Comparison of ENCODE assay signal across 7 mouse cellular contexts in genomic region chr3:142560296-142560948, GRCm38 (mm10). TPM values are rescaled to one million over a fixed set of nuclear protein-coding genes. Genes with fewer than 3 reads are reported as not detected.
DNase-seq lines count a peak whose midpoint lies in the region; ATAC-seq and TF ChIP-seq lines count a peak whose summit lies in the region.

No protein-coding gene starts in this region.

- H3K4me3 ChIP-seq in embryonic facial prominence, embryonic 10.5 days, result peak overlapping the region; percentile 42
- H3K4me3 ChIP-seq in intestine, postnatal 0 days (ENCODE audit: low read depth, low read length), result peak overlapping the region; percentile 41
- H3K4me3 ChIP-seq in midbrain, embryonic 11.5 days (ENCODE audit: low read depth, low read length), result peak overlapping the region; percentile 2; the same call in 1 of the 2 replicates

- DNase-seq in adrenal gland, postnatal 14 days, result peak; percentile 93
- peak; percentile 87 for DNase-seq in embryonic facial prominence, embryonic 10.5 days (ENCODE audit: low spot score)
- peak; percentile 93 for DNase-seq in left cerebral cortex, postnatal 4 days
- peak; percentile 98 for DNase-seq in midbrain, embryonic 11.5 days (ENCODE audit: low spot score, missing footprints)
- DNase-seq in skeletal muscle tissue, adult 2 months (ENCODE audit: low read depth, low spot score), result peak; percentile 77

- peaks cover 4% of the 10 kb centered on the region; the same call in 1 of the 2 replicates for H3K4me1 ChIP-seq in embryonic facial prominence, embryonic 10.5 days
- H3K4me1 ChIP-seq in intestine, postnatal 0 days (replicated peaks; ENCODE audit: control insufficient read depth, insufficient read depth, low read length), result no peaks in the 10 kb centered on the region
- H3K4me1 ChIP-seq in midbrain, embryonic 11.5 days (ENCODE audit: control insufficient read depth, insufficient read depth, low read length), result no peaks in the 10 kb centered on the region

- intact Hi-C loops in left cerebral cortex, postnatal 4 days (cut with DNase I), result loop anchor here (5.0 kb wide), 1 partner anchor 68 kb away; the partner anchor contains the start of gene Gbp5

- H3K27ac ChIP-seq in embryonic facial prominence, embryonic 10.5 days (replicated peaks), result no peak overlapping the region
- no peak overlapping the region for H3K27ac ChIP-seq in intestine, postnatal 0 days (ENCODE audit: low read depth, low read length)
- no peak overlapping the region for H3K27ac ChIP-seq in midbrain, embryonic 11.5 days (ENCODE audit: low read depth, low read length)

- peak; percentile 90 for ATAC-seq in granulocyte monocyte progenitor cell, adult 5-6 weeks (replicated peaks; ENCODE audit: poor library complexity, severe bottlenecking)
- ATAC-seq in intestine, postnatal 0 days, result peak; percentile 56; the same call in 1 of the 2 replicates
- peak; percentile 91 for ATAC-seq in midbrain, embryonic 11.5 days (ENCODE audit: low FRiP score)

- no peak overlapping the region for H3K9ac ChIP-seq in intestine, postnatal 0 days (ENCODE audit: low read depth, low read length)
- no peak overlapping the region for H3K9ac ChIP-seq in midbrain, embryonic 11.5 days (ENCODE audit: low read length)

- WGBS in embryonic facial prominence, embryonic 10.5 days, result 18% methylated on average over 12 of the region's 12 CpGs
- 11% methylated on average over 12 of the region's 12 CpGs for WGBS in intestine, postnatal 0 days
- WGBS in midbrain, embryonic 11.5 days, result 23% methylated on average over 12 of the region's 12 CpGs

- TF ChIP-seq CTCF in intestine, postnatal 0 days (IDR thresholded peaks at IDR 0.05; ENCODE audit: low read depth), result peak; percentile 98

- no peaks in the 10 kb centered on the region for H3K36me3 ChIP-seq in embryonic facial prominence, embryonic 10.5 days (replicated peaks)
- no peaks in the 10 kb centered on the region for H3K36me3 ChIP-seq in intestine, postnatal 0 days (ENCODE audit: control insufficient read depth, insufficient read depth)
- H3K36me3 ChIP-seq in midbrain, embryonic 11.5 days (ENCODE audit: control insufficient read depth, insufficient read depth, low read length), result no peaks in the 10 kb centered on the region

- H3K4me2 ChIP-seq in intestine, postnatal 0 days (replicated peaks; ENCODE audit: low read depth), result peak overlapping the region; percentile 63
- H3K4me2 ChIP-seq in midbrain, embryonic 11.5 days, result peak overlapping the region; percentile 33

- H3K9me3 ChIP-seq in embryonic facial prominence, embryonic 10.5 days, result no peaks in the 10 kb centered on the region
- H3K9me3 ChIP-seq in intestine, postnatal 0 days (ENCODE audit: control insufficient read depth), result no peaks in the 10 kb centered on the region
- H3K9me3 ChIP-seq in midbrain, embryonic 11.5 days (ENCODE audit: control insufficient read depth, low read length), result no peaks in the 10 kb centered on the region

- no peaks in the 10 kb centered on the region for H3K27me3 ChIP-seq in embryonic facial prominence, embryonic 10.5 days (replicated peaks; ENCODE audit: low read depth, poor library complexity, severe bottlenecking)
- no peaks in the 10 kb centered on the region for H3K27me3 ChIP-seq in intestine, postnatal 0 days (replicated peaks; ENCODE audit: control insufficient read depth, insufficient read depth, low read length)
- H3K27me3 ChIP-seq in midbrain, embryonic 11.5 days (ENCODE audit: control insufficient read depth, insufficient read depth, low read length), result no peaks in the 10 kb centered on the region

RNA-seq across cellular contexts. Expression of gene Gbp3, which starts 0.6 kb away (rescaled TPM):
- total RNA-seq in adrenal gland, postnatal 14 days (2021), result 8.1 and 14.5 TPM in 2 replicates
- 0.21 and 0.39 TPM in 2 replicates for polyA plus RNA-seq in embryonic facial prominence, embryonic 10.5 days (2016; fragmentation: Nextera tagmentation; extraction: Ambion mirVana)
- 54.0 and 85.4 TPM in 2 replicates for total RNA-seq in granulocyte monocyte progenitor cell, adult 5-6 weeks (2014; fragmentation: Nextera tagmentation)
- 71.1 and 77.3 TPM in 2 replicates for total RNA-seq in granulocyte monocyte progenitor cell, adult 5-6 weeks (2017)
- 7.3 and 7.6 TPM in 2 replicates for polyA plus RNA-seq in intestine, postnatal 0 days (2015; fragmentation: Nextera tagmentation; extraction: Ambion mirVana)
- total RNA-seq in left cerebral cortex, postnatal 4 days (2021), result 1 to 10 TPM; 2.9 to 3.5 TPM
- 0.46 and 0.65 TPM in 2 replicates for polyA plus RNA-seq in midbrain, embryonic 11.5 days (2014; fragmentation: Nextera tagmentation; extraction: Ambion mirVana)

RNA-seq across cellular contexts. Expression of gene Gbp7, which starts 30.3 kb away (rescaled TPM):
- total RNA-seq in adrenal gland, postnatal 14 days (2021), result 9.4 and 12.2 TPM in 2 replicates
- 0.69 and 1.0 TPM in 2 replicates for polyA plus RNA-seq in embryonic facial prominence, embryonic 10.5 days (2016; fragmentation: Nextera tagmentation; extraction: Ambion mirVana)
- 14.2 and 25.7 TPM in 2 replicates for total RNA-seq in granulocyte monocyte progenitor cell, adult 5-6 weeks (2014; fragmentation: Nextera tagmentation)
- total RNA-seq in granulocyte monocyte progenitor cell, adult 5-6 weeks (2017), result 24.3 and 27.4 TPM in 2 replicates
- polyA plus RNA-seq in intestine, postnatal 0 days (2015; fragmentation: Nextera tagmentation; extraction: Ambion mirVana), result 11.4 and 12.6 TPM in 2 replicates
- total RNA-seq in left cerebral cortex, postnatal 4 days (2021), result 1 to 10 TPM; 2.5 to 2.8 TPM
- polyA plus RNA-seq in midbrain, embryonic 11.5 days (2014; fragmentation: Nextera tagmentation; extraction: Ambion mirVana), result 1.7 and 1.9 TPM in 2 replicates

RNA-seq across cellular contexts. Expression of gene Gbp2b, which starts 34.2 kb away (rescaled TPM):
- 0.26 and 0.83 TPM in 2 replicates for total RNA-seq in adrenal gland, postnatal 14 days (2021)
- not detected in 2 replicates for polyA plus RNA-seq in embryonic facial prominence, embryonic 10.5 days (2016; fragmentation: Nextera tagmentation; extraction: Ambion mirVana)
- not detected in 2 replicates for total RNA-seq in granulocyte monocyte progenitor cell, adult 5-6 weeks (2014; fragmentation: Nextera tagmentation)
- not detected in 2 replicates for total RNA-seq in granulocyte monocyte progenitor cell, adult 5-6 weeks (2017)
- polyA plus RNA-seq in intestine, postnatal 0 days (2015; fragmentation: Nextera tagmentation; extraction: Ambion mirVana), result 0.93 and 1.0 TPM in 2 replicates
- not detected for total RNA-seq in left cerebral cortex, postnatal 4 days (2021)
- not detected in 2 replicates for polyA plus RNA-seq in midbrain, embryonic 11.5 days (2014; fragmentation: Nextera tagmentation; extraction: Ambion mirVana)

RNA-seq across cellular contexts. Expression of gene Gbp2, which starts 60.0 kb away (rescaled TPM):
- 11.8 and 12.7 TPM in 2 replicates for total RNA-seq in adrenal gland, postnatal 14 days (2021)
- 0.06 and 0.10 TPM in 2 replicates for polyA plus RNA-seq in embryonic facial prominence, embryonic 10.5 days (2016; fragmentation: Nextera tagmentation; extraction: Ambion mirVana)
- total RNA-seq in granulocyte monocyte progenitor cell, adult 5-6 weeks (2014; fragmentation: Nextera tagmentation), result 7.1 and 9.0 TPM in 2 replicates
- 8.8 and 11.0 TPM in 2 replicates for total RNA-seq in granulocyte monocyte progenitor cell, adult 5-6 weeks (2017)
- 4.4 and 5.0 TPM in 2 replicates for polyA plus RNA-seq in intestine, postnatal 0 days (2015; fragmentation: Nextera tagmentation; extraction: Ambion mirVana)
- total RNA-seq in left cerebral cortex, postnatal 4 days (2021), result under 1 TPM; 0.77 to 0.90 TPM
- polyA plus RNA-seq in midbrain, embryonic 11.5 days (2014; fragmentation: Nextera tagmentation; extraction: Ambion mirVana), result not detected in 2 replicates
